Mouse (Mus musculus): ENCODE measurements around the gene Nrde2. TPM values are rescaled to one million over a fixed set of nuclear protein-coding genes. Genes with fewer than 3 reads are reported as not detected.
"Not testable (repeated sequence)": the region's sequence is repeated elsewhere in the genome, so short reads cannot be mapped to it uniquely, and the experiment has no call there.

The Nrde2 gene
- polyA plus RNA-seq (2015; fragmentation: Nextera tagmentation; extraction: Ambion mirVana): 23.5 and 27.0 TPM in 2 replicates

GRCm38 (mm10) chr12:100159261-100159975 lies at the start of gene Nrde2:
TSS of gene Nrde2 (minus strand) at chr12:100159653.
- DNase-seq (ENCODE audit: low spot score): peak; percentile 93

GRCm38 (mm10) chr12:100206926-100207325 lies 47.5 kb upstream of the Nrde2 start:
- DNase-seq (ENCODE audit: low spot score): no peak

- DNase-seq (ENCODE audit: low spot score): no peak
Measured at GRCm38 (mm10) chr12:100206521-100206920, 47.1 kb upstream of the Nrde2 start.

GRCm38 (mm10) chr12:100205156-100205555 lies 45.7 kb upstream of the Nrde2 start:
- no peak for DNase-seq (ENCODE audit: low spot score)

GRCm38 (mm10) chr12:100203759-100204158 lies 44.3 kb upstream of the Nrde2 start:
- DNase-seq (ENCODE audit: low spot score): no peak

GRCm38 (mm10) chr12:100201838-100202237 lies 42.4 kb upstream of the Nrde2 start:
- peak; percentile 93 for DNase-seq (ENCODE audit: low spot score)

GRCm38 (mm10) chr12:100201363-100201711 lies 41.9 kb upstream of the Nrde2 start:
- DNase-seq (ENCODE audit: low spot score): no peak

GRCm38 (mm10) chr12:100200645-100201362 lies 41.4 kb upstream of the Nrde2 start:
- DNase-seq (ENCODE audit: low spot score): peak; percentile 56

GRCm38 (mm10) chr12:100199891-100200644 lies 40.6 kb upstream of the Nrde2 start:
- DNase-seq (ENCODE audit: low spot score): peak; percentile 74

- DNase-seq (ENCODE audit: low spot score): peak; percentile 95
Measured at GRCm38 (mm10) chr12:100198967-100199660, 39.7 kb upstream of the Nrde2 start, which contains the start of gene Calm1. TSS of gene Calm1 (plus strand) at chr12:100199435.

GRCm38 (mm10) chr12:100196786-100197185 lies 37.3 kb upstream of the Nrde2 start:
- DNase-seq (ENCODE audit: low spot score): no peak

- DNase-seq (ENCODE audit: low spot score): no peak
Measured at GRCm38 (mm10) chr12:100194181-100194580, 34.7 kb upstream of the Nrde2 start.

GRCm38 (mm10) chr12:100190802-100191201 lies 31.3 kb upstream of the Nrde2 start:
- no peak for DNase-seq (ENCODE audit: low spot score)

- DNase-seq (ENCODE audit: low spot score): no peak
Measured at GRCm38 (mm10) chr12:100187756-100188430, 28.4 kb upstream of the Nrde2 start.

GRCm38 (mm10) chr12:100187013-100187755 lies 27.7 kb upstream of the Nrde2 start:
- DNase-seq (ENCODE audit: low spot score): peak; percentile 98

GRCm38 (mm10) chr12:100186376-100186775 lies 26.9 kb upstream of the Nrde2 start:
- DNase-seq (ENCODE audit: low spot score): no peak

GRCm38 (mm10) chr12:100185897-100186296 lies 26.4 kb upstream of the Nrde2 start:
- DNase-seq (ENCODE audit: low spot score): no peak

- not testable (repeated sequence) for DNase-seq (ENCODE audit: low spot score)
Measured at GRCm38 (mm10) chr12:100184976-100185375, 25.5 kb upstream of the Nrde2 start.

GRCm38 (mm10) chr12:100183970-100184369 lies 24.5 kb upstream of the Nrde2 start:
- DNase-seq (ENCODE audit: low spot score): no peak

GRCm38 (mm10) chr12:100182676-100183075 lies 23.2 kb upstream of the Nrde2 start:
- DNase-seq (ENCODE audit: low spot score): no peak
